Mouse (Mus musculus) MEL (cell line): ENCODE measurements at regions not wholly inside any gene's neighbourhood (a gene's known extent, or its start where the extent isn't known, plus 50 kb on each side); places are given as distances from the start of the nearest gene placed in this dataset.

ENCODE experiments used
- DNase-seq: peaks from one replicate; pipeline ENCODE4 v3.0.0; 2011; ENCODE audit warnings: low read depth, low spot score
- H3K27ac ChIP-seq: 2 replicates; pipeline ENCODE4 v1.5.1; 2012; ENCODE audit warnings: low read depth, mild to moderate bottlenecking, control low read depth, low read length, moderate library complexity; ENCODE audit not compliant: control insufficient read depth
- H3K27me3 ChIP-seq, 2 experiments: fragments of 150-350 bp in 1 of 2; sonication (generic) in 1 of 2; 2 replicates each; pipeline ENCODE4 v1.6.1; 2012; ENCODE audit warnings: low read length in 2 of 2, mild to moderate bottlenecking in 2 of 2, improper control_type of control experiment in 1 of 2, moderate library complexity in 1 of 2; ENCODE audit not compliant: insufficient read depth in 2 of 2, control insufficient read depth in 1 of 2
- H3K36me3 ChIP-seq, 2 experiments: 2 replicates each; pipeline ENCODE4 v1.6.1; 2012 to 2014; ENCODE audit warnings: low read length in 2 of 2, improper control_type of control experiment in 1 of 2, inconsistent platforms in 1 of 2, mild to moderate bottlenecking in 1 of 2; ENCODE audit not compliant: insufficient read depth in 2 of 2, control insufficient read depth in 1 of 2
- H3K4me1 ChIP-seq, 2 experiments: fragments of 150-350 bp in 1 of 2; sonication (generic) in 1 of 2; 2 replicates each; pipeline ENCODE4 v1.6.1; 2012; ENCODE audit warnings: low read length in 2 of 2, improper control_type of control experiment in 1 of 2, mild to moderate bottlenecking in 1 of 2; ENCODE audit not compliant: insufficient read depth in 2 of 2, control insufficient read depth in 1 of 2
- H3K4me3 ChIP-seq, 2 experiments: fragments of 150-350 bp in 1 of 2; sonication (generic) in 1 of 2; 2 replicates each; pipeline ENCODE4 v1.5.1; 2012; ENCODE audit warnings: low read depth in 2 of 2, low read length in 2 of 2, mild to moderate bottlenecking in 2 of 2, moderate library complexity in 2 of 2, control low read depth in 1 of 2, improper control_type of control experiment in 1 of 2; ENCODE audit not compliant: control insufficient read depth in 1 of 2, insufficient read depth in 1 of 2
- H3K79me2 ChIP-seq: 2 replicates; pipeline ENCODE4 v1.6.1; 2012; ENCODE audit warnings: mild to moderate bottlenecking, low read length, moderate library complexity; ENCODE audit not compliant: control insufficient read depth, poor library complexity, insufficient read depth
- H3K9ac ChIP-seq: 2 replicates; pipeline ENCODE4 v1.6.1; 2012; ENCODE audit warnings: low read depth, mild to moderate bottlenecking, control low read depth, low read length, moderate library complexity; ENCODE audit not compliant: control insufficient read depth, poor library complexity, severe bottlenecking
- H3K9me3 ChIP-seq: fragments of 150-350 bp; sonication (generic); replicated peaks from 2 replicates; pipeline ENCODE4 v1.6.1; 2012; ENCODE audit warnings: mild to moderate bottlenecking, low read length, improper control_type of control experiment, moderate library complexity; ENCODE audit not compliant: insufficient read depth
- CHD1 ChIP-seq: IDR thresholded peaks from 2 replicates; pipeline ENCODE4 v1.6.1; 2012; ENCODE audit warnings: low read depth, mild to moderate bottlenecking, inconsistent platforms, low read length, improper control_type of control experiment
- E2F4 ChIP-seq: IDR thresholded peaks from 2 replicates; pipeline ENCODE4 v1.6.1; 2011; ENCODE audit warnings: low read depth, low read length, improper control_type of control experiment, borderline replicate concordance
- ELF1 ChIP-seq: IDR thresholded peaks from 2 replicates; pipeline ENCODE4 v1.6.1; 2014; ENCODE audit warnings: low read depth, mild to moderate bottlenecking, inconsistent platforms, low read length, improper control_type of control experiment, moderate library complexity
- EP300 ChIP-seq, 2 experiments: IDR thresholded peaks; 2 replicates each; pipeline ENCODE4 v1.6.1; 2011; ENCODE audit warnings: improper control_type of control experiment in 2 of 2, low read length in 2 of 2, low read depth in 1 of 2, mild to moderate bottlenecking in 1 of 2
- ETS1 ChIP-seq: IDR thresholded peaks from 2 replicates; pipeline ENCODE4 v1.6.1; 2012; ENCODE audit warnings: low read depth, mild to moderate bottlenecking, inconsistent platforms, low read length, improper control_type of control experiment, moderate library complexity
- GABPA ChIP-seq: IDR thresholded peaks from 2 replicates; pipeline ENCODE4 v1.6.1; 2012; ENCODE audit warnings: low read depth, mild to moderate bottlenecking, inconsistent platforms, low read length, improper control_type of control experiment, moderate library complexity
- GATA1 ChIP-seq: IDR thresholded peaks from 2 replicates; pipeline ENCODE4 v1.6.1; 2011; ENCODE audit warnings: low read depth, low read length, improper control_type of control experiment
- HCFC1 ChIP-seq: IDR thresholded peaks from 2 replicates; pipeline ENCODE4 v1.6.1; 2012; ENCODE audit warnings: low read depth, mild to moderate bottlenecking, inconsistent platforms, low read length, improper control_type of control experiment, moderate library complexity
- JUND ChIP-seq: IDR thresholded peaks from 2 replicates; pipeline ENCODE4 v1.6.1; 2011; ENCODE audit warnings: low read depth, mild to moderate bottlenecking, improper control_type of control experiment, low read length
- KAT2A ChIP-seq: conservative IDR thresholded peaks from 2 replicates; pipeline ENCODE4 v1.6.1; 2012; ENCODE audit warnings: low read depth, low read length, improper control_type of control experiment, inconsistent platforms
- MAFK ChIP-seq: IDR thresholded peaks from 2 replicates; pipeline ENCODE4 v1.6.1; 2011; ENCODE audit warnings: low read depth, mild to moderate bottlenecking, low read length, improper control_type of control experiment, borderline replicate concordance
- MAZ ChIP-seq: IDR thresholded peaks from 2 replicates; pipeline ENCODE4 v1.6.1; 2012; ENCODE audit warnings: low read depth, mild to moderate bottlenecking, inconsistent platforms, low read length, improper control_type of control experiment
- MEF2A ChIP-seq: IDR thresholded peaks from 2 replicates; pipeline ENCODE4 v1.6.1; 2014; ENCODE audit warnings: low read depth, mild to moderate bottlenecking, inconsistent platforms, low read length, improper control_type of control experiment; ENCODE audit not compliant: poor library complexity, insufficient replicate concordance, severe bottlenecking; ENCODE audit errors: extremely low read depth
- MXI1 ChIP-seq: IDR thresholded peaks from 2 replicates; pipeline ENCODE4 v1.6.1; 2011; ENCODE audit warnings: mild to moderate bottlenecking, low read depth, low read length, improper control_type of control experiment
- MYB ChIP-seq: IDR thresholded peaks from 2 replicates; pipeline ENCODE4 v1.6.1; 2011; ENCODE audit warnings: mild to moderate bottlenecking, low read depth, low read length, improper control_type of control experiment
- NELFE ChIP-seq: IDR thresholded peaks from 2 replicates; pipeline ENCODE4 v1.6.1; 2011; ENCODE audit warnings: low read depth, low read length, improper control_type of control experiment
- POLR2AphosphoS5 ChIP-seq: IDR thresholded peaks from 2 replicates; pipeline ENCODE4 v1.6.1; 2012; ENCODE audit warnings: low read depth, borderline replicate concordance, mild to moderate bottlenecking, inconsistent platforms, low read length, moderate library complexity, mixed read lengths
- RCOR1 ChIP-seq: IDR thresholded peaks from 2 replicates; pipeline ENCODE4 v1.6.1; 2012; ENCODE audit warnings: low read depth, mild to moderate bottlenecking, inconsistent platforms, low read length, improper control_type of control experiment
- SIN3A ChIP-seq: IDR thresholded peaks from 2 replicates; pipeline ENCODE4 v1.6.1; 2012; ENCODE audit warnings: low read length, improper control_type of control experiment, inconsistent platforms
- SMC3 ChIP-seq: IDR thresholded peaks from 2 replicates; pipeline ENCODE4 v1.6.1; 2011; ENCODE audit warnings: low read depth, low read length, improper control_type of control experiment
- TAL1 ChIP-seq: IDR thresholded peaks from 2 replicates; pipeline ENCODE4 v1.6.1; 2012; ENCODE audit warnings: mild to moderate bottlenecking, inconsistent platforms, low read length, moderate library complexity, mixed read lengths
- TBP ChIP-seq: IDR thresholded peaks from 2 replicates; pipeline ENCODE4 v1.8.0; 2011; ENCODE audit warnings: low read depth, low read length, improper control_type of control experiment
- TCF12 ChIP-seq: IDR thresholded peaks from 2 replicates; pipeline ENCODE4 v1.6.1; 2014; ENCODE audit warnings: low read depth, mild to moderate bottlenecking, inconsistent platforms, low read length, improper control_type of control experiment, moderate library complexity
- UBTF ChIP-seq: IDR thresholded peaks from 2 replicates; pipeline ENCODE4 v1.6.1; 2012; ENCODE audit warnings: low read depth, mild to moderate bottlenecking, inconsistent platforms, low read length, improper control_type of control experiment, moderate library complexity, borderline replicate concordance; ENCODE audit not compliant: insufficient read depth
- USF1 ChIP-seq: IDR thresholded peaks from 2 replicates; pipeline ENCODE4 v1.6.1; 2014; ENCODE audit warnings: low read depth, mild to moderate bottlenecking, inconsistent platforms, low read length, improper control_type of control experiment, moderate library complexity
- ZKSCAN1 ChIP-seq: IDR thresholded peaks from 2 replicates; pipeline ENCODE4 v1.6.1; 2012; ENCODE audit warnings: low read depth, mild to moderate bottlenecking, inconsistent platforms, low read length, improper control_type of control experiment, moderate library complexity

DNA sequence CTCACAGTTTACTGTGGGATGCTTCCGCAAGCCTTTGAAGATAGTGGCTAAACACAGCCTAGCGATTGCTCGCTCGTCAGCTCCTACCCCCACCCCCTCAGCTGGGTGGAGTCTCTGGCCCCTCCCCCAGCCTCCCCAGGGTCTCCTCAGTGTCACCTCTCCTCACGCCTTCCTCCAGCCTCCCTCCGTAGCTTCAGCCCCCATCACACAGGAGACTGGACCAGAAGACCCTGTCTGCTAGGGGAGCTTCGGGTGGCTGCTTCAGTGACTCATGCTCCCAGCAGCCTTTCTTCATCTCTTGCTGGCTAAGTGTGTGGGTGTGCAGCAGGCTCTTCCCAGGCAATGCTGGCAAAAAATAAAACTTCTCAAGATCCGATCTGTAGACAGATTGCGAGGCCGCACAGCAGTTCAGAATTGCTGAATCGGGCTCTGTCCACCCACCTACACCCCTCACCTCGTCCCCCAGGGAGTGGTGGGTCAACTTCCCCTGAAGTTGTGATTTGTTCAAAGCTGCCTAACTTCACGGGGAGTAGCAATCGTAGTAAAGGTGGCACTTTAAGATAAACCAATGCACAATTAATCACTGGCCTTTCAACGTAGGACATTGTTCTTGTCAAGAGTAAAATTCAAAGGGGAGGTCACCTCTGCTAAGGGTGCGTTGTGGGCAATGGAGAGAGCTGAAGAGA is 61.2 kb upstream of the Ankrd28 start:
- no peaks in the 10 kb centered on the region for H3K9me3 ChIP-seq
- no peak for DNase-seq
- no peaks in the 10 kb centered on the region for H3K79me2 ChIP-seq
- H3K27me3 ChIP-seq = peaks cover 1 to 2% of the 10 kb centered on the region in 2 experiments; a peak in 3 of 4 replicates
- no peak overlapping the region for H3K4me3 ChIP-seq
- H3K36me3 ChIP-seq = no peaks in the 10 kb centered on the region
- TF ChIP-seq SMC3 (no peak), MYB (no peak), KAT2A (no peak), POLR2AphosphoS5 (no peak), MXI1 (no peak), EP300 (IDR thresholded peaks at IDR 0.05; ENCODE audit: low read depth in 1 of 2, low read length in 2 of 2) (no peak), JUND (no peak), MEF2A (no peak), MAFK (no peak), GATA1 (no peak), SIN3A (no peak), E2F4 (no peak), UBTF (no peak), RCOR1 (no peak), GABPA (no peak), MAZ (no peak), USF1 (no peak), NELFE (no peak)
- no peaks in the 10 kb centered on the region for H3K4me1 ChIP-seq
- H3K27ac ChIP-seq = no peak overlapping the region
- H3K9ac ChIP-seq = no peak overlapping the region

DNA sequence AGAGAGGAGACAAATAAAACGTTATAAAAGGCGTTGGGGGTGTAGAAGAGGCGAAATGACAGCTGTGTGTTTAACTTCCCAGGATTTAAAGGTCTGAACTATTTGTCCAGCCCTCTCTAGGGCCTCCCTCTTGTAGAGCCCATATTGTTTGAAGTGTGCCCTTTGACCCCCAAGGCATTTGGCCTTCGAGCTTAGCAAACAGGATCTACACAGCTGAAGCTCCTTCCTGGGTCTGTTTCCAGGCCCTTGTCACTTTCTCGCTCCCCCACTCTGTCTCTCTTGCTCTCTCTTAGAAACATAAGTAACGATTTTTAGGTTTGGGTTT is 61.7 kb upstream of the Ankrd28 start:
- H3K9ac ChIP-seq = no peak overlapping the region
- DNase-seq = no peak
- H3K4me1 ChIP-seq = no peaks in the 10 kb centered on the region
- H3K79me2 ChIP-seq = no peaks in the 10 kb centered on the region
- H3K36me3 ChIP-seq = no peaks in the 10 kb centered on the region
- no peak for TF ChIP-seq SMC3
- TF ChIP-seq ETS1 = no peak
- no peak for TF ChIP-seq TCF12
- no peak for TF ChIP-seq TBP
- no peak for TF ChIP-seq CHD1
- no peak for TF ChIP-seq ELF1
- TF ChIP-seq ZKSCAN1 = no peak
- TF ChIP-seq RCOR1 = no peak
- no peak for TF ChIP-seq MYB
- TF ChIP-seq TAL1 = no peak
- TF ChIP-seq HCFC1 = no peak
- no peaks in the 10 kb centered on the region for H3K9me3 ChIP-seq
- H3K27me3 ChIP-seq = peaks cover 1 to 2% of the 10 kb centered on the region in 2 experiments; a peak in 3 of 4 replicates
- no peak overlapping the region for H3K27ac ChIP-seq
- H3K4me3 ChIP-seq = no peak overlapping the region
